Mouse (Mus musculus): ENCODE measurements around the gene Gpr27. TPM values are rescaled to one million over a fixed set of nuclear protein-coding genes. Genes with fewer than 3 reads are reported as not detected.
A peak's percentile ranks its signal among the peaks of the same experiment; 100 is the strongest.

Gene Gpr27
- polyA plus RNA-seq, 1 experiment from 2014 or later = 3.1 TPM

DNA sequence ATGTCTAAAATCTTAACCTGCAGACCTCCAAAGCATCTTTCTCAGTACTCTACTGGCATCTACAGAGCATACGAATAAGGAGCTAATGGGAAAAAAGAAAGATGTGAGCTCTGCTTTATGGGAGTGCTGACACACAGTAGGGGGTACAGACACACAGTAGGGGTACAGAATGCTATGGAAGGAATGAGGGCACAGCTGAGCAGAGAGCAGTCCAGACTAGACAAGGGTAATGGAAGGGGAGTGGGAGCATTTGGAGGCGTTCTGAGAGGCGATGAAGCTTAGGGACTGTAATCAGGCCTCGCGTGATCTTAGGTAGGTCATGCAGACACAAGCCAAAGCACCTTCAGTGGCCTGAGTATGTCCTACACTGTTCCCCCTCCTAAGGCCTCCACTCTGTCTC is 8.5 kb upstream of the Gpr27 start:
- no peak overlapping the region for H3K9ac ChIP-seq
- H3K27me3 ChIP-seq (replicated peaks) = no peaks in the 10 kb centered on the region
- no peak overlapping the region for H3K4me2 ChIP-seq
- no peak overlapping the region for H3K27ac ChIP-seq
- WGBS = 89% methylated on average over 5 of the region's 5 CpGs
- ATAC-seq (ENCODE audit: insufficient read depth, low FRiP score, low read depth) = no peak
- H3K36me3 ChIP-seq = no peaks in the 10 kb centered on the region
- no peaks in the 10 kb centered on the region for H3K9me3 ChIP-seq
- no peak overlapping the region for H3K4me3 ChIP-seq (replicated peaks)
- no peaks in the 10 kb centered on the region for H3K4me1 ChIP-seq

DNA sequence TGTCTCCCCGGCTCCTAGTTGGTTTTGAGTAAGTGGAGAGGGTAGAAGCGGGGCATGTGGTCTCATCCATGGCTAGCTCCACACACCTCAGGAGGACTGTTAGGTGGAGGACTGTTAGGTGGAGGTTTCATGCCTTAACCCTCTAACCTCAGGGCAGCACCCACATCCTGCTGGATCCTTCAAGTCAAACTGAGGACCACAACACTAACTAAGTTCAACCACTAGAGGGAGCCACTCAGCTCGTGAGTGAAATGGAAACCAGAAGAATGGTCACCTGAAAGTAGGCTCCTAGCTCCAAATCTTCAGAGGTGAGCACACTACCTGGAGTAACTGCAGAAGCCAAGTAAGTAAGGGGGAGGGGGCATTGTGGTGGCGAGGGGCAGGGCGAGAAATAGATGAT is 7.6 kb upstream of the Gpr27 start:
- H3K36me3 ChIP-seq = no peaks in the 10 kb centered on the region
- ATAC-seq (ENCODE audit: insufficient read depth, low FRiP score, low read depth) = no peak
- WGBS = 56% methylated on average over 5 of the region's 5 CpGs

DNA sequence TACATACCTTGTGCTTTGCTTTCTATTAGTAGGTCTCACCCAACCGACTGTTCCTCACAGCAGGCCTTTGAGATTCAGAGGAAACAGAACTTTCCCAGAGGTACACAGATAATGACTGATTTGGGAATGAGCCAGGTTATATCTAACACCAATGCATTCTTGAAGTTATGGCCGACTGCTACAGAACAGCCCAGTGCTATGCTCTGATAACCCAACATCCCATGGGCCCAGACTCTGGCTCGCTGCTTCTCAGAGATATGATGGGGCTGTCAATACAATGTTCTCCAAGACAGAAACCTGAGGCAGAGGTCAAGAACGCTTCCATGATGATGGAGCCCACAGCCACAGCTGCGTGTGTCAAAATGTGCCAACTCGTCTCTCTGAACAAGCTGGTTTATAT is 4.0 kb upstream of the Gpr27 start:
- H3K4me3 ChIP-seq (replicated peaks) = no peak overlapping the region
- no peak overlapping the region for H3K9ac ChIP-seq
- no peaks in the 10 kb centered on the region for H3K9me3 ChIP-seq
- WGBS = 78% methylated on average over 6 of the region's 6 CpGs
- no peak overlapping the region for H3K4me2 ChIP-seq
- H3K27me3 ChIP-seq (replicated peaks) = peaks cover 35% of the 10 kb centered on the region
- H3K4me1 ChIP-seq = peaks cover 9% of the 10 kb centered on the region; the same call in 1 of the 2 replicates
- ATAC-seq (ENCODE audit: insufficient read depth, low FRiP score, low read depth) = no peak
- H3K36me3 ChIP-seq = no peaks in the 10 kb centered on the region
- no peak overlapping the region for H3K27ac ChIP-seq

More for the DNA sequence above, 7.6 kb upstream of the Gpr27 start:
- H3K27ac ChIP-seq = no peak overlapping the region
- H3K4me1 ChIP-seq = no peaks in the 10 kb centered on the region
- H3K9me3 ChIP-seq = no peaks in the 10 kb centered on the region
- no peak overlapping the region for H3K4me3 ChIP-seq (replicated peaks)
- H3K4me2 ChIP-seq = no peak overlapping the region
- no peak overlapping the region for H3K9ac ChIP-seq
- peaks cover 6% of the 10 kb centered on the region for H3K27me3 ChIP-seq (replicated peaks)

DNA sequence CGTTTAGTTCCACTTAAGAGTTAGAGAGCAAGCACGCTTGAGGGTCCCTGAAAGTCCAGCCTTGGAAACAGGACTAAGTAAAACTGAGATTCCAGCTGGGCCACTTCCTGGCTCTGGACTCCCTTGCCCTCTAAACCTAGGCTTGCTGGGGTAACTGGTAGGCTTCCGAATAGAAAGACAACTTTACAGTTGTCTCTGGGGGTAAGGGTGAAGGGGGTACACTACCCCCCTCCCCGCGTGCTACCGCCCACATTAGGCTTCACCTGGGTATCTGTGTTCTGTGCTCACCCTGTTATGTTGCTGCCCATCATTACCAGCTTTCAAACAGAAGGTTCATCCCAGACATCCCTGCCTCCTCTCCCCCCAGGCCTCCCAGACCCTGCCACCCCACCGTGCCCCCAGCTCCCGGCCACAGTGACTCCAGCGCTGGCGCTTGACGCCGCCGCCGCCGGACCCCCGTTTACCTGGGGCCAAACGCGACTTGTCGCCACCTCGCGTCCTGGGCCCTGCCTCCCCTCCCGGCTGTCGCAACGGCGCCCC is 743 bp upstream of the Gpr27 start:
- Histone ChIP-seq H3K27ac (no peak overlapping the region), H3K4me2 (peak overlapping the region; percentile 94), H3K9ac (peak overlapping the region; percentile 48; the same call in 1 of the 2 replicates), H3K27me3 (replicated peaks) (peaks cover 54% of the 10 kb centered on the region), H3K4me3 (replicated peaks) (peak overlapping the region; percentile 71), H3K4me1 (peaks cover 12% of the 10 kb centered on the region; the same call in 1 of the 2 replicates), H3K9me3 (no peaks in the 10 kb centered on the region), H3K36me3 (no peaks in the 10 kb centered on the region)
- 7% methylated on average over 25 of the region's 25 CpGs for whole genome bisulfite sequencing
- ATAC-seq (ENCODE audit: insufficient read depth, low FRiP score, low read depth) = no peak

DNA sequence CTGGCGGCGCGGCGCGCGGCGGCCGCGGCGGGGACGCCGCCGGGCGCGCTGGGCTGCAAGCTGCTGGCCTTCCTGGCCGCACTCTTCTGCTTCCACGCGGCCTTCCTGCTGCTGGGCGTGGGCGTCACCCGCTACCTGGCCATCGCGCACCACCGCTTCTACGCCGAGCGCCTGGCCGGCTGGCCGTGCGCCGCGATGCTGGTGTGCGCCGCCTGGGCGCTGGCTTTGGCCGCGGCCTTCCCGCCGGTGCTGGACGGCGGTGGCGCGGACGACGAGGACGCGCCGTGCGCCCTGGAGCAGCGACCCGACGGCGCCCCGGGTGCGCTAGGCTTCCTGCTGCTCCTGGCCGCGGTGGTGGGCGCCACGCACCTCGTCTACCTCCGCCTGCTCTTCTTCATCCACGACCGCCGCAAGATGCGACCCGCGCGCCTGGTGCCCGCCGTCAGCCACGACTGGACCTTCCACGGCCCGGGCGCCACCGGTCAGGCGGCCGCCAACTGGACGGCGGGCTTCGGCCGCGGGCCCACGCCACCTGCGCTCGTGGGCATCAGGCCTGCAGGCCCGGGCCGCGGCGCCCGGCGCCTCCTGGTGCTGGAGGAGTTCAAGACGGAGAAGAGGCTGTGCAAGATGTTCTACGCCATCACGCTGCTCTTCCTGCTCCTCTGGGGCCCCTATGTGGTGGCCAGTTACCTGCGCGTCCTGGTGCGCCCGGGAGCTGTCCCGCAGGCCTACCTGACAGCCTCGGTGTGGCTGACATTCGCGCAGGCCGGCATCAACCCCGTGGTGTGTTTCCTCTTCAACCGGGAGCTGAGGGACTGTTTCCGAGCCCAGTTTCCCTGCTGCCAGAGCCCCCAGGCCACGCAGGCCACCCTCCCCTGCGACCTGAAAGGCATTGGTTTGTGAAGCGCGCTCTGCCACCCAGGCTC is 700 bp downstream of the Gpr27 start:
- 2% methylated on average over 110 of the region's 110 CpGs for WGBS
- peak; percentile 22; the same call in 1 of the 2 replicates for ATAC-seq (ENCODE audit: insufficient read depth, low FRiP score, low read depth)

DNA sequence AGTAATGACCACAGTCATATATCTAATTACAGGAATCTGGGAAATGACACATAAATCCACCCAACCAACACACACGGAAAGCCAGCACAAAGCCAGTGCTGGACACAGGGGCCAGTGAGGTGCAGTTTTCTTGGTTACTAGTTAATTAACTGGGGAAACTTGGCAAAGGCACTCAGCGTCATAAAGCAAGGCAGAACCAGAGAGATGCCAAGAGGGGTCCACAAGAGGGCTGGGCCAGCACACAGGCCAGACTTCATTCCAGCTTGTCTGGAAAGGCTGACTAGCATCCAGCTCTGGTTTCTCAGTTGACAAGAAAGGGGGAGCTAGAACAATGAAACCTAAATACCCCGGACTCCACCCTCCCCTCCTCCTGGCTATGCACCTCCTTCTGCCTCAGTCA is 8.0 kb downstream of the Gpr27 start:
- Histone ChIP-seq H3K4me3 (replicated peaks) (no peak overlapping the region), H3K4me1 (no peaks in the 10 kb centered on the region), H3K9me3 (no peaks in the 10 kb centered on the region), H3K36me3 (no peaks in the 10 kb centered on the region), H3K27me3 (replicated peaks) (peaks cover 14% of the 10 kb centered on the region; the same call in 1 of the 2 replicates), H3K27ac (no peak overlapping the region), H3K4me2 (no peak overlapping the region), H3K9ac (no peak overlapping the region)
- WGBS = 63% methylated on average over 3 of the region's 3 CpGs
- ATAC-seq (ENCODE audit: insufficient read depth, low FRiP score, low read depth) = no peak

More for the DNA sequence above, 700 bp downstream of the Gpr27 start:
- Histone ChIP-seq H3K27ac (no peak overlapping the region), H3K4me2 (peak overlapping the region; percentile 94), H3K36me3 (no peaks in the 10 kb centered on the region), H3K4me1 (peaks cover 12% of the 10 kb centered on the region; the same call in 1 of the 2 replicates), H3K9ac (peak overlapping the region; percentile 48), H3K9me3 (no peaks in the 10 kb centered on the region), H3K4me3 (replicated peaks) (peak overlapping the region; percentile 71), H3K27me3 (replicated peaks) (peaks cover 58% of the 10 kb centered on the region)

DNA sequence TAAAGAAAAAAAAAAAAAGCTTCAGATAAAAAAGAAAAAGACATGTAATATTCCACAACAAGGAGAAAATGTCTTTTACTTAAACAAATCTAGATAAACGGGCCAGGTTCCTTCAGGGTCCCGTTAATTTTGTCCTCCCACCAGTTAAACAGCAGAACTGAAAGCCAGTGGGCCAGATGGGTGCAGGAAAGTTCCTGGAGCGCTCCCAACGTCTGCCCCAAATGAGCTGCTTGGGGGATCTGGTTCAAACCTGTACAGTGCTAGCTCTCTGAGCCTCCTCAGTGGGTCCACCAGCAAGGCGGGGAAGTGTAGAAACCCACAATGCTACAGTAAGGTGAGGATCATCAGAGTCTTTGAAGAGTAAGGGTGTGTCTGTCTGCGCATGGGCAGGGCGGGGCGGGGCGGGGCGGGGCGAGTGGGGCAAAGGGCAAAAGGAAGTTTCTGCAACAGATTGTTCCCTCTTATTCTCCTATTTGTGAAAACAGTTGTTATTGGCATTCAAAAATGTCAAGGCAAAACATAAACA is 19.2 kb downstream of the Gpr27 start:
- no peak overlapping the region for H3K4me3 ChIP-seq (replicated peaks)
- no peak overlapping the region for H3K4me2 ChIP-seq
- 0 out of 2 replicates have a peak, but pooled peaks cover 1% of the 10 kb centered on the region for H3K27me3 ChIP-seq (replicated peaks)
- WGBS = 60% methylated on average over 11 of the region's 11 CpGs
- no peaks in the 10 kb centered on the region for H3K9me3 ChIP-seq
- no peak overlapping the region for H3K27ac ChIP-seq
- no peak overlapping the region for H3K9ac ChIP-seq
- no peak for ATAC-seq (ENCODE audit: insufficient read depth, low FRiP score, low read depth)
- H3K4me1 ChIP-seq = no peaks in the 10 kb centered on the region
- no peaks in the 10 kb centered on the region for H3K36me3 ChIP-seq

DNA sequence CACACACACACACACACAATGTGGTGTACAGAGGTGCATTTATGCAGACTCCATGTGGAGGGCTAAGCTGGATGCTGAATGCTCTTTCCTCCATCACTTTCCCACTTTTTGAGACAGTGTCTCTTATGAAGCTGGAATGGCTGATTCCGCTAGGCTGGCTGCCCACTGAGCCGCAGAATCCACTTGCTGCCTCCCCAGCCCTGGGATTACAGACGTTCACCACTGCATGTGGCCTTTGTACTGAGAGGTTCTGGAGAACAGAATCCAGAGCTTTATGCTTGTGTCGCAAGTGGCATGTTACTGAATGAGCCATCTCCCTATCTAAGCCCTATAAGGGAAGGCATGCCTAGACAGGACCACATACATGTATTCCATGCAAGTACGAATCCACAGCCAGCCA is 20.8 kb downstream of the Gpr27 start:
- 84% methylated on average over 5 of the region's 5 CpGs for WGBS
- no peaks in the 10 kb centered on the region for H3K4me1 ChIP-seq
- no peak overlapping the region for H3K4me3 ChIP-seq (replicated peaks)
- no peak overlapping the region for H3K27ac ChIP-seq
- no peak overlapping the region for H3K9ac ChIP-seq
- no peaks in the 10 kb centered on the region for H3K36me3 ChIP-seq
- H3K4me2 ChIP-seq = no peak overlapping the region
- H3K9me3 ChIP-seq = no peaks in the 10 kb centered on the region
- H3K27me3 ChIP-seq (replicated peaks) = 0 out of 2 replicates have a peak, but pooled peaks cover 3% of the 10 kb centered on the region
- no peak for ATAC-seq (ENCODE audit: insufficient read depth, low FRiP score, low read depth)

DNA sequence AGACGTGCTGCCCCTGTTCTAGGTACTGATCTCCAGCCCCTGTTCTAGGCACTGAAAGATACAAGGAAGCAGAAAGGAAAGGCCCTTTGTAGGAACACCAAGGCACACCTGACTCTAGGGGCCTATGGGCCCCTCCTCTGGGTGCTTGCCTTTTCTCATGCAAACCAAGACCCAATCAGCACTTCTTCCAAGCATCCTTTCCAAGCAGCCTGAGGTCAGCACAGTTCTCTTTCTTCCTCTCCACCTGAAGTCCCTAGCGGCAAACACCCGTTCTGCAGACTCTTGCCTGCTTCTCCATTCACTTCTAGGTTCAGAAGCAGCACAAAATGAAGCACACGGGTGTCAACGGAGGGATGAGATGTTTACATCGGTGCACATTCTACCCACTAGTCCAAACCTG is 22.7 kb downstream of the Gpr27 start:
- 0 out of 2 replicates have a peak, but pooled peaks cover 3% of the 10 kb centered on the region for H3K27me3 ChIP-seq (replicated peaks)
- H3K9ac ChIP-seq = no peak overlapping the region
- no peak overlapping the region for H3K27ac ChIP-seq
- ATAC-seq (ENCODE audit: insufficient read depth, low FRiP score, low read depth) = no peak
- no peak overlapping the region for H3K4me3 ChIP-seq (replicated peaks)
- H3K4me1 ChIP-seq = no peaks in the 10 kb centered on the region
- no peaks in the 10 kb centered on the region for H3K36me3 ChIP-seq
- no peak overlapping the region for H3K4me2 ChIP-seq
- no peaks in the 10 kb centered on the region for H3K9me3 ChIP-seq
- WGBS = 58% methylated on average over 6 of the region's 6 CpGs

DNA sequence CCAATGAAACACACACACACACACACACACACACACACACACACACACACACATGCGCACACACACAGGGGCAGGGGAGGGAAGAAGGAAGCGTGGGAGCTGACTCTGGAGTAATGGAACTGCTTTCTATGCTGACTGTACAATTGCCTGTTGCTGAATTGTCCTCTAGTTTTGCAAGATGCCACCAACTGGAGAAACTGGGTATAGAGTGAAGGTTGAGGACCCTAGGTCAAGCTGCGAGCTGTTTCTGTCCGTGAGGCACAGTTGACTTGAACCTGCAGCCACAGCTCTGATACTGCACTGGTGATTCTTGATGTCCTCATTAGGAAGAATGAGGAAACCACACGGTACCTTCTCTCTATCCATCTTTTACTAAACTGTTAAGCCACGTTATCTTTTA is 23.4 kb downstream of the Gpr27 start:
- 67% methylated on average over 6 of the region's 6 CpGs for WGBS
- Histone ChIP-seq H3K4me3 (replicated peaks) (no peak overlapping the region), H3K27ac (no peak overlapping the region), H3K4me2 (no peak overlapping the region), H3K36me3 (no peaks in the 10 kb centered on the region), H3K27me3 (replicated peaks) (0 out of 2 replicates have a peak, but pooled peaks cover 3% of the 10 kb centered on the region), H3K9me3 (no peaks in the 10 kb centered on the region), H3K4me1 (no peaks in the 10 kb centered on the region), H3K9ac (no peak overlapping the region)
- no peak for ATAC-seq (ENCODE audit: insufficient read depth, low FRiP score, low read depth)

DNA sequence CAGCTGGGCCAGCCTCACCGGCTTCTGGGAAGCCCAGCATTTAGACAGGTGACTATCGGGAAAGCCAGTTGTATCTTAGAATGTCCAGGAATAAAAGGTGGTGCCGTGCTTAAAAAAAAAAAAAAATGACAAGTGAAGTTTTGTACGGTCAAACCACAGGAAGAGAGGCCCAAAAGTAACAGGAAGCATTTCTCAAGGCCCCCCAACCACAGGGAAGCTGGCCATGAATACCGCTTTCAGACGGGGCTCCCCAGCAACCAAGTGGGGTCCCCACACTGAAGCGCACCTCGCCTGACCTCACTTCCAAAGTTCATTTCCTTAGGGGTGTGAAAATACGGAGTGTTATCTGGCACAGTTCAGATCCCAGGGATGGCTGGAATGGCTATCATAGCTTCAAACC is 28.6 kb downstream of the Gpr27 start:
- no peak for ATAC-seq (ENCODE audit: insufficient read depth, low FRiP score, low read depth)
- Histone ChIP-seq H3K9ac (no peak overlapping the region), H3K27ac (no peak overlapping the region), H3K27me3 (replicated peaks) (peaks cover 10% of the 10 kb centered on the region), H3K4me3 (replicated peaks) (no peak overlapping the region), H3K9me3 (no peaks in the 10 kb centered on the region), H3K4me1 (peaks cover 7% of the 10 kb centered on the region), H3K36me3 (no peaks in the 10 kb centered on the region), H3K4me2 (no peak overlapping the region)
- WGBS = 70% methylated on average over 9 of the region's 9 CpGs

DNA sequence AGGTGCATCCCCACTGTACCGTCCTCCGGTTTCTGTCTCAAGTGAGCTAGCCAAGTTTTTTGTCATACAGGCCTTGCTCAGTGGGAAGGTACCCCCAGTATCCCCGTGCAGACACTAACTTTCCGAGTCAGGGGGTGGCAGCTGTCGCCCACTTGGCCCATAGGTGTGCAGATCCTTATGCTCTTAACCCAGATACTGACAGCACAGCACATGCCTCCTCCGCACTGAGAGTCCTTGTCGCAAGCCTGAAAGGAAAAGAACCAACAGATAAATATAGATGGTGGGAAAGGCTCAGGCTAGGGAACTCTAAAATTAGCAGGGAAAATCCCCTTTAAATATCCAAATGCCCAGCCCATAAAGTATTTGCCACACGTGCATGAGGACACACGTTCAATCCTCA is 29.9 kb downstream of the Gpr27 start:
- Histone ChIP-seq H3K27me3 (replicated peaks) (peaks cover 21% of the 10 kb centered on the region), H3K4me2 (no peak overlapping the region), H3K9ac (no peak overlapping the region), H3K4me3 (replicated peaks) (no peak overlapping the region), H3K36me3 (no peaks in the 10 kb centered on the region), H3K9me3 (no peaks in the 10 kb centered on the region), H3K4me1 (peaks cover 15% of the 10 kb centered on the region), H3K27ac (no peak overlapping the region)
- WGBS = 86% methylated on average over 9 of the region's 9 CpGs
- ATAC-seq (ENCODE audit: insufficient read depth, low FRiP score, low read depth) = no peak
